Mouse (Mus musculus): Measurements from ENCODE around the gene Inka2. TPM values are rescaled to one million over a fixed set of nuclear protein-coding genes. Genes with fewer than 3 reads are reported as not detected.

The Inka2 gene
- polyA plus RNA-seq, 2 experiments from 2014 or later, result 1.9 to 2.5 TPM

DNA sequence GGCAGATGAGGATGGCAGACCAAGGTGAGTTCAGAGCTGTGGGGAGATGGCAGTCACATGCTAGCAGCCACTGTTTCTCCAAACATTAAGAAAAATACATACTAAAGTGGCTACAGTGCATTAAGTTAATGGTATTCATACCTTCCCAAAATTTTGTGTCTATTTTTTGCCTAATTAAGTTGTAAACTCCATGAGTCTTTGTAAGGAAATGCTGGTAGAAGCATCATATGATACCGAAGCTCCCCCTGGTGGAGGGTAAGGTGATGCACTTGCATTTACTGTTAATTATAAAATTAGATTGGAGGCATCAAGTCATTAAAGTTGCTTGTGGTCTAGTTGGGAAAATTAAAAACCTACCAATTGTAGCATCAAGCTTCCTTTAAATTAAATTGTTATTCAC lies 21.6 kb downstream of the Inka2 start:
- peak; percentile 72 for ATAC-seq

DNA sequence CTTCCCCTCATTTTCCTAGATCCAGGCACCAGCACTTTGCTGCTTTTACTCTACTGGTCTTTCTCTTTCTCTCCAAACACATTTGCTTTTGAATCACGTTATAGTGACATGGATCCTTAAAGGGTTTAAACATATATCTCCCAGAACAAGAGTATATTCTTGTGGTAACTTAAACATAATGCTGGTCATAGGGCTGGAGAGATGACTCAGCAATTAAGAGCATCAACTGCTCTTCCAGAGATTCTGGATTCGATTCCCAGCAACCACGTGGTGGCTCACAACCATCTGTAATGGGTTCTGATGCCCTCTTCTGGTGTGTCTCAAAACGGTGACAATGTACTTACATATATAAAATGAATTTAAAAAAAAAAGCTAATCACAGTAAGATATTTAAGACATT lies 28.0 kb downstream of the Inka2 start:
- ATAC-seq, result no peak

DNA sequence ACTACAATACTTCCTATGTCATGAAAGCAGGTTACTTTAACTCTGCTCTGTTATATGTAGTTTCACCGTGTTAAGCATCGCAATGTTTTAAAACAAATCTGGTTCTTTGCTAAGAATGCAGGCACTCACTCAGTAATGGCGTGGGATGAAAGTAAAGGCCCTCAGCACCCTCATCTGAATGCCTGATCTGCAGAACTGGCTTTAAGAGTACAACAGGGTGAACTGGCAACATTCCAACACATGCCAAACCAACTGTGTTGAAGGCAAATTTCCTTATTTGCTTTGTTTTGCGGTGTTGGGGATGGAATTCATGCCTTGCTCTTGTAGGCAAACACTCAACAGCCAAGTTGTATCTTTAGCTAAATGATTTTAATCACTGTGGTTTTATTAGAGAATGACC lies 29.1 kb downstream of the Inka2 start:
- ATAC-seq, result no peak

DNA sequence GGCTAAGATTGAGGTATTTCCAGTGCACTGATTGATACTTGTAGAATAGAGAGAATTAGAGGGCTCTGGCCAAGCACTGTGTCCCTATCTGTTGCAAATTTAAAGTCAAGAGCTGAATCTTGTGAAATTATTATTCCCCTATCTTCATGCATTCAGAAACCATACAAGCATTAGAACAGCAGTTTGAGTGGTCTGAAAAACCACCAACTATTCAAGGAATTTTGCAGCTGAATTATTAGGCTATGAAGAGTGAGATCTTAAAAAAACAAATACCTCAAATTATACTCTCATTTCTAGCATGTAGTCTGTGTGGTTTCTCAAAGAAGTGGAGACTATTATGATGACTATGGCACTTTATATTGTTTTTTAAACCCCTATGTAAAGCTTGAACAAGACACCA lies 30.9 kb downstream of the Inka2 start:
- ATAC-seq, result no peak

DNA sequence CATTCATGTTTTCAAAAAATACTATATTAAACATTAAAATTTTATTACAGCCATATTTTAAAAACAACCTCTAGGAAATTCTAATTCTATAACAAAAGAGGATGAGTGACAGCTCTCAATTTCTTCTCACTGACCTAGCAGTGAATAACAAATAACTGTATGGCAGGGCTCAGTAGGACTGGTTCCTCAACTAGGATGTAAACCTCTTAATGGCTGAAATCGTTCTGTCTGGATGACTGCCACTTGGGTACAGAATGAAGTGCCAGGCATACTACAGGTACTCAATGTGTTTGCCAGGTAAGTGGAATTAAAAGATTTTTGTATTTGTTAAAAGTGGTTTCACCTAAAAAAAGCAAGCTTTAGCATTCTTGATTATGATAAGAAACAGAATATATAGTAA lies 31.7 kb downstream of the Inka2 start:
- ATAC-seq, result no peak

DNA sequence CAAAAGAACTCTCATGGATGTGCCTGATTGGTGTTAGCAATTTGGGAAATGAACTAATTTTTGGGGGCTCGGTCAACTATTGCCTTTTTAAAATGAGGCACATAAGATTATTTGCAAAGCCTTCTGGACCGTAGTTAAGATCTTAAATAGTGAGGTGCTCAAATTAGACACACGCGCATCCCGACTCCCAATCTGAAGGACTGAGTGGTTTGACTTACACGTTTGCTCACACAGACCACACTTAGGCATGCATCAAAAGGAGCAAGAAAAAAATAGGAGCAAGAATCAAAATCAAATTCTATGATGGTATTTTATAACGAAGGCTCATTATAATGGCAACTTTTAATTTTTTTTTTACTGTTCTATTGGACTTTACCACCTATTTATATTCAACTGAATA lies 32.7 kb downstream of the Inka2 start:
- ATAC-seq, result no peak

DNA sequence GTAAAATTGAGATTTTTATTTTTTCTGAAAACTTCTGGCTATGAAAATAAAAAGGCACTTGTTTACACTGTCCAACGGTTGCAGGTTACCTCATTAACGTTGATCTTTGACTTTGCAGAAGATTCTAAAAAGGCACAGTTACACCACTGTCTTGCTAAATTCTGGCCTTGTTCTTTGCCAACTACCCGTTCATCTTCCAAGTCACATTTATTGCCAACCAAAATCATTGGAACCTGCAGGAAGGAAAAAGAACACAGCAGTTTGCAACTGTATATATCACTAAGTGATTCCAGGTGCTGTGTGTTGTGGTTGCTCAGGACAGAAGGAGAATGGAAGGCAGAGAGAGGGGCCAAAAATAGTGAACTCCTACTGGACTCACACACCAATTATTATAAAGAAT lies 33.3 kb downstream of the Inka2 start:
- no peak for ATAC-seq

DNA sequence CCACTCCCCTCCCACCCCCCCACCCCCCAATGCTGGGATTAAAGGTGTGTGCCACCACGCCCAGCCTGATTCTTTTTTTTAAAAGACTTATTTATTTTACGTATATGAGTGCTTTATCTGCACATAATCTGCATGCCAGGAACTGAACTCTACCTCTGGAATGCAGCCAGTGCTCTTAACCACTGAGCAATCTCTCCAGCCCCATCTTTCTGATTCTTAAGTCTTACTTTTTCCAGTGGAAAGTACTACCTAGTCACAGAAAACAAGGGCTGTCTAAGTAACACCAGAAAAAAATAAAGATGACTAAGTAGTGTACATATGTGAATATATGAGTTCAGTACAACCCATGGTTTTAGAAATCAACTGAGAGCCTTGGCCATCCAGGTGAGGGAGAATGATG lies 42.1 kb downstream of the Inka2 start:
- ATAC-seq, result no peak

DNA sequence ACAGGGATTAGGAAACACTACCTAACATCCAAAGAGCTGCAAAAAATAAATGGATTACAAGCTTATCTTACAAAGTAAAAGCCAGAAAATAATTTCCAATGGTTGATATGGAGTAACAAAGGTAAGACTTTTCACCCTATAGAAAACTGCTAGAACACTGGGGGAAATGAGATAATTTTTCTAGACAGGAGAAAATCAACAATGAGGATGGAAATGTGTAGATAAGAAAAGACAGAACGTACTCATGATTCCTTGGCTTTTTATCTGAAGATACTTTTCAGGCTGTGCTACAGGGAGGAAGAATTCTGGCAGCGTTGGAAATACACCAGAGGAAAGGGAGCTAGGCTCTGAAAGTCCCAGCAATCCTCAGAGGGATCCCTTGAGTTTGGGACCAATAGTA lies 46.4 kb downstream of the Inka2 start:
- no peak for ATAC-seq

DNA sequence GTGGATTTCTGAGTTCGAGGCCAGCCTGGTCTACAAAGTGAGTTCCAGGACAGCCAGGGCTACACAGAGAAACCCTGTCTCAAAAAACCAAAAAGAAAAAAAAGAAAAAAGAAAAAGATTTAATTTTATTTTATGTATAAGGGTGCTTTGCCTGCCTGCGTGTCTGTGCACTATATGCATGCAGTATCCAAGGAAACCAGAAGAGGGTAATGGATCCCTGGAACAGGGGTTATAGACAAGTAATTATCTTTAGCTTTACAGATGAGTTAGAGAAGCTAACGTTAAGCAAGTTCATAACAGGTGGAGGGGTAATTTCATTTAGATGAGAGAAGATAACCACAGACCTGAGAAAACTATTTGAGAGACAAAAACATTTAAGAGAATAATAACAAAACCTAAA lies 49.8 kb downstream of the Inka2 start:
- ATAC-seq, result no peak

DNA sequence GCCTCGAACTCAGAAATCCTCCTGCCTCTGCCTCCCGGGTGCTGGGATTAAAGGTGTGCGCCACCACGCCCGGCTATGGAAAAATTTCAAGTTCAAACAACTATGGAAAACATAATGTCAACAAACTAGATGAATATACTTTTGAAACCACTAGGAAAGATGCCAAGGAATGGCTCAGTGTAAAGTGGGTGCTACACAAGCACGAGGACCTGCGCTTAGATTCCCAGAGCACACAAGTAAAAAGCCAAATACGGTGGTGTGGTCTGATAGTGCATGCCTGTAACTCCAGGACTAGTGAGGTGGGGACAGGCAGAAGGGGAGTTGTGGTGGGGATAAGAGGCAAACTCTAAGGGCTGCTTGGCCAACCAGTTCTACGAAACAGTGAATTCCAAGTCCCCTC lies 50.7 kb downstream of the Inka2 start:
- ATAC-seq, result no peak

DNA sequence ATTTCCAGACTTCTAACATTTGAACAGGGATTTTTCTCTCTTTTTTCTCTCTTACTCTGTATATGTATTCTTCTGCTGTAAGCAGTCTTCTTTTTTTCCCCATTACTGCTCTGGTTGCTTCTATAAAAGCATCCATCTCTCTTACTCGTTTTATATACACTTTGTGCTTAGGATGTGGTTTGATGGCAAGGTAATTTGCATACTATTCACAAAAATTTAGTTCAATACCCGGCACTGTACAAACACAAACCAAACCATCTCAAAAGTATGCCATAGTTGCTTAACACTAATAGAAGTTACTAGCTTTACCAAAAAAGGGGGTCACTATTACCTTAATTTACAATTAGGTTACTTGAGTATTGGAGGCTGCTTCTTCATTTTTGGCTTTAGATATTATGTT lies 52.1 kb downstream of the Inka2 start:
- ATAC-seq, result peak; percentile 70

DNA sequence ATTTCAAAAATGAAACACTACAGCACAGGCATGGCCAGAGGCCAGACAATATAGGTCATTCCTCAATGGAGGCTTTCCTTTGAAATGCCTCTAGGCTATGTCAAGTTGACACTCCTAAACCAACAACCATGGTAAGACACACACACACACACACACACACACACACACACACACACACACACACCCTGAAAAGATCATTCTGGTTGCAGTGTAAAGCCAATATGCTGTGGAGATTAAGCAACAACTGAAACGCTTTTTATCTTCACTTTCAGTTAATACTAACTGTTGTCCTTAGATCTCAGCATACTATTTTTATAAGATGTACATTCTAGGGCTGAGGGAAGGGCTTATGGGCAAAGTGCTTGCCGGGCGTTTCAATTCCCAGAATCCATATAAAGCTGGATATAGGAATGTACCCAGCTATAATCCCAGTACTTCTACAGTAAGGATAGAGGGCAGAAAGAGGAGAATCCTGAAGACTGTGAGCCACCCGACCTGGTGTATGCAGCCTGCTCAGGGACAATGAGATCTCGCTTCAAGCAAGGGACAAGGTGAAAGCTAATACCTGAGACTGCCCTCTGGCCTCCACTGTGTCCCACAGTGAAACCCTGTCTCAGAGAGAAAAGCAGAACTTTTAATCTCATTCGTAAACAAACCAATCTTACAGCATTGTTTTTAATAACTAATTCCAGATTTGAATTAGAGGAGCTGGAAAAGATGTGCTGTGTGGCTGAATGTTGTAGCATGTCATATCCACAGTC lies 53.1 kb downstream of the Inka2 start:
- ATAC-seq, result no peak

DNA sequence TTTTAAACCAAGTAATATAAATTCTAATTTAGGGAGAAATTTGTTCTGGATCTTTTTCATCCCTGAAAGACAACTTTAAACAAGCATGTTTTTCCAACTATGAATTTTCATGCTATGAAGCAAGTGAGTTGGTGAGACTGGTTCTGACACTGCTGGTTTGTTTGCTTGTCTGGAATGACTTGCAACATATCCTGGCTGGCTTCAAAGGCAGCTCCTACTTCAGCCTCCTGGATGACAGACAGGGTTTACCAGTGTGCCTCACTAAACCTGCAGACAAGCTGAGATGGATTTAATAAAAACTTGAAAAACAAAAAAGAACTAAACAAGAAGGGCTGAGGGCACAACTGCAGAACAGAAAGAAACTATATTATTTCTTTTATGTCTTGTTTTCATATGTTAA lies 53.7 kb downstream of the Inka2 start:
- ATAC-seq, result no peak

DNA sequence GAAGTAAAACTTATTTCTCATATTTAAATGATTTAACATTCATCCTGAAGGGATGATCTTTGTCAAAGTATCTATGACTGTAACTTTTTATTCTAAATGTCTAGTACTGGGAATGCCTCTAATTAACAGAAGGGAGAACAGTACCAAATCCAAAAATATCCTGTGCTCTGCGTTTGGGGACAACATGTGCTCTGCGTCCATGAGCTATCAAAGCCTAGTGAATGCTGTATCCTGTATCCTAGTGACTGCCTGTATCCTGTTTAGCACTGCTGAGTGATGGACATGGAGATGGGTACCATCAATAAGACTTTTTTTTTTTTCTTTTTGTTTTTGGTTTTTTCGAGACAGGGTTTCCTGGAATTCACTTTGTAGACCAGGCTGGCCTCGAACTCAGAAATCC lies 54.3 kb downstream of the Inka2 start:
- ATAC-seq, result no peak

DNA sequence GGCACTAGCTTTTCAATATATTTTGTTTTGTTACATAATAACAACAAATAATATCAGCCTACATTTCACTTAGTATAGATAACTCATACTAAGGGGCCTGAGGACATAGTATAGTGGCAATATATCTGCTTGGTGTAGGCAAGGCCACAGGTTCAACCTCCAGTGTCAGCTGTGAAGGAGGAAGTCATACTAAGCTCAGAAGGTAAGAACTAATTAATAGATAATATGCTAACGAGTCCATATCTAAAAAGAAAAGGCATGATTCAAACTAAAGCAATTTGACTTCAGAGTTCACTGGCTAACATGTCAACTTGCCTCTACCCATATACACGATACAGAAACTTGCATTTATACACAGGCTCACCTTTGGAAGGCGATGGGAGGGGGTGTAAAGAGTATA lies 55.7 kb downstream of the Inka2 start:
- ATAC-seq, result no peak

DNA sequence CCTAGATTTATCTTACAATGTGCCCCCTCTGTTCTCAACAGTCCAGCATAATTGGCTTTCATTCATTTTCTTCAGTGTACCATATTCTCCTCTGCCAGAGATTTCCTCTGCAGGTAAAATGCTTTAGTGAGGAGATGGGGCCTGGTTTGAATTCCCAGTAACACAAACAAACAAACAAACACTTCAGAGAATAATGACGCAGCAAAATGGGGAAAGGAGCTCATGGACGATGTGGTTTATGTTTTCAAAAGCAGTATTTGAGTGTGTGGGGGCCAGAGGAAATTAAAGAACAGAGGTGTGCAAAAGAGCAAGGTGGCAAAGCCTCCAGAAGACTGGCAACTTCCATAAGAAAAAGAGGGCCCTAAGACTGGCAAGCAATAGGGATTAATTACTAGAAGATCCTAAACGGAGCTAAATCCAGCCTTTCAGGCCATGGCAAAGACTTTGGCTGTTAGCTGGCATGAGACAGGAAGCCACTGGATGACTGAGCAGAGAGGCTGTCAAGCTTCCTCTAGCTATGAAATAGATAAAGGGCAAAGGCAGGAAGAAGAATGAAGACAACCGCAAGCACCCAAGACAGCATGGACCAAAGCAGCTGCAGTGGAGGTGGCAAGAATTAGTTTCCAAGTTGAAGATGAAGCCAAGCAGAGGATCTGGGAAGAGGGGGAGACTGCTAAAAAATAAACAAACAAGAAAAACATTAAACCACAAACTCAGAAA lies 58.9 kb downstream of the Inka2 start:
- peak; percentile 94 for ATAC-seq

DNA sequence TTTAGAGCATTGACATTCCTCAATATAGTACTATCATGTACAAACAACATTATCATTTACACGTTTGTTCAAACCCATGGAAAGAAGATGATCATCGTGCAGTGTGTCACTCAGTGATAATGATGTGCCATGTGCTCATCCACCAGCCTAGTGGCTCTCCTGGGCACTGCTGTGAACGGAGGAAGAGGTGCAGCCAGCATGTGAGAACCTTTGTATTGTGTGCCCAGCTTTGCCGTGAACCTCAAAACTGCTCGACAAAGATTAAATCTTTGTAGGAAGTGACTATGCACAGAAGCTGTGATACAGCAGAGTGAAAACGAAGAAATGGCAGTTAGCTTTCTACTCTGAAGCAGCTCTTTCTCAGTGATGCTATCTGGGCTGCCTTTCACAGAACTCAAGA lies 64.1 kb downstream of the Inka2 start:
- ATAC-seq, result peak; percentile 84

DNA sequence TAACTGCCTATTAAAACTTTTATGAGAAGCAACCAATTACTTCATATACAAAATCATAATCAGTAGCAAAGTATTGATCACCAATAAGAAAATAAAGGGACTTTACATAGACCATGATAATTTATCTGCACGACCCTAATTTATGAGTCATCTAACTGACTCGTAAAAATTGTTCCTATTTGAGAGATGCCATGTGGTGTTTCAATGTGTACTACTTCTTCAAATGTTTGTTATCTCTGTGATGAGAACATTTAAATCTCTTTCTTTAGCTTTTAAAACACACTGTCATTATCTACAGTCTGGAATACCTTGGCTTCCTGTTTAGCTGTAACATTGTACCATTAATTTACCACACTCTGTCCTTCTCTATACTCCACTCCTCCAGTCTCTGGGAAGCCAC lies 65.0 kb downstream of the Inka2 start:
- ATAC-seq, result no peak

Other genes starting within 250 kb of the Inka2 start
- gene Ddx20, start 17.0 kb upstream of the Inka2 start, polyA plus RNA-seq (2017; shearing (Covaris generic)), result 10 to 100 TPM; 10.2 to 12.1 TPM
- 100 to 1,000 TPM; 120 to 139 TPM for gene Rap1a, start 96.7 kb downstream of the Inka2 start, polyA plus RNA-seq (2017; shearing (Covaris generic))
- not detected for gene Adora3, start 166.3 kb downstream of the Inka2 start, polyA plus RNA-seq (2017; shearing (Covaris generic))
- gene Tmigd3, start 166.3 kb downstream of the Inka2 start, polyA plus RNA-seq (2017; shearing (Covaris generic)), result not detected
- under 1 TPM; 0.51 to 0.61 TPM for gene I830077J02Rik, start 228.1 kb downstream of the Inka2 start, polyA plus RNA-seq (2017; shearing (Covaris generic))

All from CD4-positive, CD25-positive, alpha-beta regulatory T cell, adult 4 months (primary cell).